Mouse (Mus musculus) testis, postnatal 10 days (tissue): ENCODE data around the gene Smpd2.

Source experiments
- DNase-seq: peaks from one replicate; pipeline ENCODE4 v3.0.0; 2021; ENCODE audit warnings: low spot score

The Smpd2 gene

DNA sequence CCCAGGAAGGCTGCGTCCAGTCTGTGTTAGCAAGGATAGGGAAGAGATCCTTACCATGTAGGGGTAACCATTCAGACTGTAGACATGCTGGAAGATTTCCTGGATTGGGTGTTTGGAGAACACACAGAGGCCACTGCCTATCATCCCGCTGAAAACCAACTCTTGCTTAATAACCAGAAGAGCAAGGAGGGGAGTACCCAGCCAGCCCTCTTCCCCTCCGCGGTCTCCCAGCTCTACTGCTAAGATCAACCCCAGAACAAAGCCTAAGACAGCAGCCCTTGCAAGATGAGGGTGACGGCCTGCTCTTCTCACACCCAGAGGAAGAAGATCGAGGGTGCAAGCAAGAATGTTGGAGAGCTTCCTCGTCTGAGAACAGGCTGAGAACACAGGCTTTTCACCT lies 1.3 kb downstream of the Smpd2 start:
- DNase-seq = no peak

DNA sequence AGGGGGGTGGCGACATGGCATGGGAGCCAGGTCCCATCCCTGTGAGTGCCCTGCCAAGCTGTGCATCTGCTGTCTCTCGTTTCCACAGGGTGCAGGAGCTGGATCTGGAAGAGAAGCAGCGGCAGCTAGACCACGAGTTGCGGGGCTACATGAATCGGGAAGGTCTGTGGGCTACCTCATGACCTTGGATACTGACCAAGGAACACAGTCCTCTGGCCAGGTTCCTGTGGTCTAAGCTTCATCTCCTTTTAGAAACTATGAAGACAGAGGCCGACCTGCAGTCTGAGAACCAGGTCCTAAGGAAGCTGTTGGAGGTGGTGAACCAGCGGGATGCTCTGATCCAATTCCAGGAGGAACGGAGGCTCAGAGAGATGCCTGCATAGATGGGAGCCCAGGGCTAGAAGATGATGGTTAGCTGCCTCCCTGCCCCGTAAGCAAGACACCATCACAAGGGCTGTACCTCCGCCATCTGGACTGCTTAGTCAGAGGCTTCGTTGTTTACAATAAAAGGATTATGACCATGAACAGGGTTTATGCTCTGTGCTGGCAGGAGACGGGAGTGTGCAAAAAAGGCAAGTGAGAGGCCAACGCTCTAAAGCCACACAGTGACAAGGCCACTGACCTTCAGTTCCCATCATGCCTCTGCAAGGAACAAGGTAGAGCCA lies 3.5 kb downstream of the Smpd2 start:
- no peak for DNase-seq

DNA sequence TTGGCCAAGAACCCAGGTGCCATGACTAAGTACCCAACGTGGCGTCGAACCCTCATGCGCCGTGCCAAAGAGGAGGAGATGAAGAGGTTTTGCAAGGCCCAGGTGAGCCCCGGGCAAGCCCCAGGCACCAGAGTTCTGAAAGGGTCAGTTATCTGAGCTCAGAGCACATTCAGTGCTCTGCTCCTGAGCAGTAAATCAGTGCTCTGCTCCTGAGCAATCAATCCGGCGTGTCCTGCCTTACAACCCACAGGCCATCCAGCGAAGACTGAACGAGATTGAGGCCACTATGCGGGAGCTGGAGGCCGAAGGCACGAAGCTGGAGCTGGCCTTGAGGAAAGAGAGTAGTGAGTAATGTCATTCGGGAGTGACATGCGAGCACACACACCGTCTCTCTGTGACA lies 4.4 kb downstream of the Smpd2 start:
- no peak for DNase-seq

DNA sequence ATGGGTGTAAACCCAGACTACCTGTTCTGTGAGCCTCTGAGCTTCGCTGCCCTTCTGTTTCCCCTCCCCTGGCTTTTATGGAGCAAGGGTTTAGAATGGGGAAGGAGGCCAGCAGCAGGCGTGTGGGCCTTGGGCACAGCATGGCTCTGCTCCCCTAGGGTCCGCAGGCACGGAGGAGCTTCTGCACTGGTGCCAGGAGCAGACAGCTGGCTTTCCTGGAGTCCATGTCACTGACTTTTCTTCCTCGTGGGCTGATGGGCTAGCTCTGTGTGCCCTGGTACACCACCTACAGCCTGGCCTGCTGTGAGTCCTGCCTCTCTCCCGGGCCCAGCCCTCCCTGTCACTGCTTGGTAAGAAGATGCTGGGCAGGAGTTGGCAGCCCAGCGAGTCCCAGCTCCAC lies 7.7 kb downstream of the Smpd2 start:
- no peak for DNase-seq

DNA sequence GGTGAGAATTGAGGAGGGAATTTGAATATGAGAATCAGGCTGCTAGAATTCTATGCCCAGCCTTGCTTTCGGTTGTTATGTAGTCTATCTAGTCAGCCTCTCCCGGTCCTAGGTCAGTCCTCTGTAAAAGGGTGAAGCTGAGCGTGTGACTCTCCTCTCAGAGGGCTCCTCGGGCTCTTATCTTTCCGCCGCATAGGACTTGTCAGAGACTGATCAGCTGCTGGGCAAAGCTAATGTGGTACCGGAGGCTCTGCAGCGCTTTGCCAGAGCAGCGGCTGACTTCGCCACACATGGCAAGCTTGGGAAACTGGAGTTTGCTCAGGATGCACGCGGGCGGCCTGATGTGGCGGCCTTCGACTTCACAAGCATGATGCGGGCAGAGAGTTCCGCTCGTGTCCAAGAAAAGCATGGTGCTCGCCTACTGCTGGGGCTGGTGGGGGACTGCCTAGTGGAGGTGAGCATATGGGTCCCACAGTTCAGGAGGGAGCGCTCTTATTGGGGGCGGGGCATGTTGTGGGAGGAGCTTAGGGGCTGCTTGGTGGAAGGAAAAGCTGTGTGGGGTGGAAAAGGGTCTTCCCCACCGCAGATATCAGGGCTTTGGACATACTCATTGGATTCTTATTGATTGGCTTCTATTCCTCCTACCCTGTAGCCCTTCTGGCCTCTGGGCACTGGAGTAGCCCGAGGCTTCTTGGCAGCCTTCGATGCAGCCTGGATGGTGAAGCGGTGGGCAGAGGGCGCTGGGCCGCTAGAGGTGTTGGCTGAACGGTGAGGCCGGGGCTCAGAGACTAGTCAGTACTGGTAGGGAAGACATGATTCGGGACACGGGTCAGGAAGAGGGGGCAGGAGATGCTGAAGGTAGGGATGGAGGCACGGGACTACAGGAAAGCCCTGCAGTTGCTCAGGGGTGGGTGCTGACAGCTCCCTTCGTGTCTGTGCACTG lies 9.0 kb downstream of the Smpd2 start:
- no peak for DNase-seq

DNA sequence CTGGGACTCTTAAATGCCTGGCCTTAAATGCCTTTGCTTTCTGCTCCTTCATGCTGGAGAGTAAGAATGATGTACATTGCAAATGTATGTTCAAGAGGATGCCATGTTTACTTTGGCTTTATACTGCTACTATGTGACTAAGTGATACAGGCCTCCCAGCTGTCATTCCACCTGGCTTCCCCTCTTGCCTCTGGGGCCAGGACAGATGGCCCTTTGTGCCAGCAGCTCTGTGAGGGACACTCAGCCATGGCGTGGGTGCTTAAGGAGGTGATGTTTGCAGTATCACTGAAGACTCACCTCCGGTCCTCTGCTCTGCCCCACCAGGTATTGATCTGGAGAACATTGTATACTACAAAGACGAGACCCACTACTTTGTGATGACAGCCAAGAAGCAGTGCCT lies 10.2 kb downstream of the Smpd2 start:
- DNase-seq = no peak

DNA sequence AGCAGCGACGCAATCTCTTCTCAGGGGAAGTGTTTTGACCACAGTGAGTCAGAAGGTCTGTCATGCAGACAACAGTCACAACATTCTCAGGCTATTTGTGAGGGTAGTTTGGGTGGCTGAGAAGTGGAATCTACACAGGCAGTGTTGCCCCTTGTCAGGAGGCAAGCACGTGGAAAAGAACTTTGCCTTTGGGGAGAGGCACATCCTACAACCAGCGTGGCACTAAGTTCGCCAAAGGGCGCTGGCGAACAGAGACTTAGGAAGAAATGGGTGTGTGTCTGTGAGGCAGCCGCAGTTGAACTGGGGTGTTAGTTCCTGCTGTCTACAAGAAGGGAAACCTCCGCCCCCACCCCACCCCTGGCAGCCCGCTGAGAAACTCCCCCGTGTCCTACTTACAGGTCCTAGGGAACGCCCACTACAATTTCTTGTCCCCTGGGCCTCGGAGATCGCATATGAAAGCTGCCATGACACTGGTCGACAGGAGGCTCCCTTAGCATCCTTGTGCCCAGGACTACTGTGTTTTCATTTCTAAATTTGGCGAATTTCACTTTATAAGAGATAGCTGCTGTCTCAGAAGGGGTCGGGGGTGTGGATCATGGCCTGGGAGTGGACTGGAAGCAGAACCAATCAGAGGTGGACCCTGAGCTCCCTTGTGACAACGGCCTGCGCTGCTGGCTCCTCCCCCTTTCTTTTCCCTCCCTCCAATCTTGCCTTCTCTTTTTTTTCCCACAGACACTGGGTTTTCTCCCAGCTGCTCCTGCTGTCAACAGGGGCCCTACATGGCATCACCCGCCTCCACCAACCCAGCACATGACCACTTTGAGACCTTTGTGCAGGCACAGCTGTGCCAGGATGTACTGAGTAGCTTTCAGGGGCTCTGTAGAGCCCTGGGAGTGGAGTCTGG lies 12.6 kb downstream of the Smpd2 start:
- DNase-seq = peak; percentile 74

DNA sequence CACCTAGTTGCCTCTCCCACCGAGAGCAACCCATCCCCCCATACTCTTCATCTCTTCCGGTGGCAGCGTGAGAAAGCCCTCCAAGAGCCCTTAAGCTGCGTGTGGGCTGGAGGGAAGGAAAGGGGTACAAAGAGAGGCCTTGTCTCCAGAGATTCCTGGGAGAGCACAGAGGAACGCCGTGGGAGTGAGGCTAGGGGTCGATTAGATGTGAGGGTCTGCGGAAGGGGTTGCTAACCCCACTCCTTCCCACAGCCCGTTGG lies 13.2 kb downstream of the Smpd2 start:
- DNase-seq = no peak

DNA sequence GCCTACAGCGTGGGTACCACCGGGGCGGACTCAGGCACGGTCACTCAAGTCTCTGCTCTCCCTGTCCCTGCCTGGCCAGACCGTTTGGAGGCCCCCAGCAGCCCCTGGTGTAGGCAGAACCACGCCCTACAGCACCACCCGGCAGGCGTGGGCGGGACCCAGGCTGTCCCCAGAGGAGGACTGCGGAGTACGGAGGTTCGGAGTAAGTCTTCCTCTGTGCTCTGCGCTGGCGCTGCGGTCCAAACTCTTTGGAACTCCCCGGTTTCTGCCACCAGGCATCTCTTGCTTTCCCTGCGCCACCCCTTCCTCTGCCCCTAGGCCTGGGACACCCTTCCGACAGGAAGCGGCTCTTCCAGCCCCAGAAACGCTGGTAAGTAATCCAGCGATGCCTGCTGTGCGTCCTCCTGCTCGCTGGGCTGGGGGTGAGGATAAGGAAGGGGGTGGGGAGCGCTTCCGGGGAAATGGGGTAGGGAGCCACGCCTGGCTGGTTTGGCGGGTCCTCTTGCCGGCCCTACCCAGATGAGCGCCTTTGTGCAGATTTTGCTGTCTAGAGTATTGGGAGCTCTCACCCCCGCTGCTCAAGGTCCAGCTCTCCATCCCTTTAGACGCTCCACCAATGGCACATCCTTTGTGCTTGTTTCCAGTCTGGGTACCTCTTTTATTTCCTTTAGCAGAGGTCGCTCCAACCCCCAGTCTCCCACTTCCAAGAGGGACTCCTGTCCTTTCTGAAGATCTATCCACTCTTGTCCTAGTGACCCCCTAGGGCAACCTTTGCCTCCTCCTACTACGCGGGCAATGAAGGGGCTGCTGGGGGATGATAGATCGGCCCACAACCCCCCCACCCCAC lies 13.8 kb downstream of the Smpd2 start, which contains the start of gene Mical1:
Mical1 (plus strand) TSS at position 144 of the 847 bp plus-strand sequence.
- DNase-seq = peak; percentile 76

DNA sequence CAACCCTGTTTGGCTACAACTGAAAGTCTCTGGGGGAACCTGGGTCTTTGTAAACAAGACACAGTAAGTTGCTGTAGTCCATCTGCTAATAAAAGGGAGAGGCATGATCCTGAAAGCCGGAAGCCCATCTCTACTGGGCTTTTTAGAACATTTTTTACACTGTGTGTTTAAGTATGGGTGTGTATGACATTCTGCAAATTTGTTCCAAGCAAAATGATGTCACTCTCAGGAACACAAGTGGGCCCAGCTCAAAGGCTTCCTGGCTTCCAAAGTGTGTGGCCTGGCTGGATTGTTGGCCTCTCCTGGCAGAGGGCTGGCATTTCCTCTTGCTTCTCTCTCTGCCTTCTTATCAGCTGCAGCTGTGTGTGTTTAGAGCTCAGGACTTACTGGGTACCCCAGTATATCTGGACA lies 15.2 kb downstream of the Smpd2 start:
- no peak for DNase-seq

DNA sequence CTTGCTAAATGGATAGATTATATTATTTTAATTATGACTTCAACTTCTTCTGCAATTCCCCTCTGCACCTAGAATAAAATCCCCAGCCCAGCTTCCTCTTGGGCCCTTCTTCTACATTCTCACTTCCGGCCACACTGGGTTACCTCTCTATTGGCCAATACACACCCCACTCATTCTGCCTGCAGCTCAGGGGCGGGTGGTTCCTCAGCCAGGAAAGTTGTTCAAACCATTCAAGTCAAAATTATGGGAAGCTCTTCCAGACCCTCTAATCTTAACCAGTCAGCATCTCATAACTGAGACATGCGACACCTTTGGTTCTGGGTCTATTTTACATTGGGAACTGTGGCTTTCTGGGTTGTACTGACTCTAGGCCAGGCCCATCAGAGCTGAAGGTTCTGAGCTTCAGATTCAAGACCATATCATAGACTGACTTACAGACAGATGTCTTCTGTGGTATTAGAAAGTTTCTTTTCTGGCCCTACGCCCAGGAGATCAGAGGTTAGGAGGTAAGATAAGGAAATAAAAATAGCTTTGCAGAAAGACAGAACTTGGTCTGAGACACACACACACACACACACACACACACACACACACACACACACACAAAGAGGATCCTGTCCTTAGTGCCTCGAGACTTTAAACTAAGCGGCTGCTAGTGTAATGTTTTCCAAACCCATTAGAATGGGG lies 16.2 kb downstream of the Smpd2 start:
- peak; percentile 66 for DNase-seq

DNA sequence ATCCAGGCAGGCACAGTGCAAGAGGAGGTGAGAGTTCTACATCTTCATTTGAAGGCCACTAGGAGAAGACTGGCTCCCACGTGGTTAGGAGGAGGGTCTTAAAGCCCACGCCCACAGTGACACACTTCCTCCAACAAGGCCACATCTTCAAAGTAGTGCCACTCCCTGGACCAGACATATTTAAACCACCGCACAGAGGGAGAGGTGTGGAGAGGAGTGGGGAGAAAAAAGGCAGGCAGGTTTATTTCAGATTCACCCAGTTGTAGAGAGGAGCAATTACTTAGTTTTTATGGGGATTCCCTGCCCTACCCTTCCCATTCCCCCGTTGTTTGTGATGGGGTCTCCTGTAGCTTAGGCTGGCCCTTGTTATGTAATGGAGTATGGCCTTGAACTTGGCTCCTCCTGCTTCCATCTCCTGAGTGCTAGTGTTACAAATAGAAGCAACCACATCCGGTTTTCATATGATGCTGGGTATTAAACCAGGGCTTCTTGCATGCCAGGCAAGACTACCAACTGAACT lies 17.1 kb downstream of the Smpd2 start:
- DNase-seq = no peak

DNA sequence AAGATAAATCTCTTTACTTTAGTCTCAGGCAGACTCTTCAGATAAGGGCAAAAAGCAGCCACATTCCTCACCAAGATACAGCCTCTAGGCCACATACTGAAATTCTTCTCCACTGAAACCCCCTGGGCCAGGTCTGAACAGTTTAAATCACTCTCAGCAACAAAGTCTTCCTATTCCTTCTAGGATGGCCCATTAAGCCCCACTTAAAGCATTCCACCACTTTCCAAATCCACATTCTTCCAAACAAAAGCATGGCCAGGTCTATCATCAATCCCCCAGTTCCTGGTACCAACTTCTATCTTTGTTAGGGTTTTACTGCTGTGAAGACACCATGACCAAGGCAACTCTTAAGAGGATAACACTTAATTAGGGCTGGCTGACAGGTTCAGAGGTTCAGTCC lies 17.6 kb downstream of the Smpd2 start:
- no peak for DNase-seq

DNA sequence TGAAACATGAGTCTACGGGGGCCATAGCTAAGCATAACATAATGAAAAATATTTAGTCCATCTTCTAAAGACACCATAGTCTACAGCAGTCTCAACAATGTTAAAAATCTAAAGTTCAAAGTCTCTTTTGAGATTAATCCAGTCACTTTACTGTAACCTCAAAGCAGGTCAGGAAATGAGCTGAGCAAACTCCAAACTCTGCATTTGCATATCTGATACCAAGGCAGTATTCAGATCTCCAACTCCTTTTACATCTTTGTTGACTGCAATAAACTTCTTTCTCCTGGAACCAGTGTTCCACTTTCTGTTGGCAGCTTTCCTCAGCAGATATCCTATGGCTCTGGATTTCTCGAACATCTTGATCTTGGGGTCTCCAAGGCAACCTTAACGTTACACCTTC lies 19.5 kb downstream of the Smpd2 start:
- DNase-seq = no peak

DNA sequence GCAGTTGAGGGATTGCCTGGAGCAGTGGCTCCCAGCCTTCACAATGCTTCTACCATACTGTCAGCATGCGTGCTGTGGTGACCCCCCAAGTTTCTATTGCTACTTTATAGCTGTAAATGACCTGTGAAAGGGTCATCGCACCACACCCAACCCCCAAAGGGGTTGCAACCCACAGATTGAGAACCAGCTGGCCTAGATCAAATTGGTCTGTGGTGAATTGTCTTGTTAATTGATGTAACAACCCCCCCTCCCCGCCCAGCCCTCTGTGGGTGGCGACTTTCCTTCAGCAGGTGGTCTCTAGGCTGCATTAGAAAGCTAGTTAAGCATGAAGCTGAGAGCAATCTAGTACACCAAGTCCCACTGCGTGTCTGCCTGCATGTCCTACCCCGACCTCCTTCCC lies 22.8 kb downstream of the Smpd2 start:
- DNase-seq = no peak

DNA sequence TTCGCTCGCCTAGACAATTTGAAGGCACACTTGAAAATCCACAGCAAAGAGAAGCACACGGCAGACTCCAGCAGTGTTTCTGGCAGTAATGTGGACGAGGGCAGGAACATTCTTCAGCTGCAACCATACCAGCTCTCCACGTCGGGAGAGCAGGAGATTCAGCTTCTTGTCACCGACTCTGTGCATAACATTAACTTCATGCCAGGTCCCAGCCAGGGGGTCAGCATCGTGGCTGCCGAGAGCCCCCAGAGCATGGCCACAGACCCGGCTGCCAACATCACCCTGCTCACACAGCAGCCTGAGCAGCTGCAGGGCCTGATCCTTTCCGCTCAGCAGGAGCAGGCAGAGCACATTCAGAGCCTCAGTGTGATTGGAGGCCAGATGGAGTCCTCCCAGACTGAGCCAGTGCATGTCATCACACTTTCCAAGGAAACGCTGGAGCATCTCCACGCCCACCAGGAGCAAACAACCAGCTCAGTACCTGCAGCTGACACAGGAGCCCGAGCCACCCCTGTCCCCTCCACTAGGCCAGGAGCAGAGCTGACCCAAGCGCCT lies 25.7 kb downstream of the Smpd2 start:
- DNase-seq = no peak

DNA sequence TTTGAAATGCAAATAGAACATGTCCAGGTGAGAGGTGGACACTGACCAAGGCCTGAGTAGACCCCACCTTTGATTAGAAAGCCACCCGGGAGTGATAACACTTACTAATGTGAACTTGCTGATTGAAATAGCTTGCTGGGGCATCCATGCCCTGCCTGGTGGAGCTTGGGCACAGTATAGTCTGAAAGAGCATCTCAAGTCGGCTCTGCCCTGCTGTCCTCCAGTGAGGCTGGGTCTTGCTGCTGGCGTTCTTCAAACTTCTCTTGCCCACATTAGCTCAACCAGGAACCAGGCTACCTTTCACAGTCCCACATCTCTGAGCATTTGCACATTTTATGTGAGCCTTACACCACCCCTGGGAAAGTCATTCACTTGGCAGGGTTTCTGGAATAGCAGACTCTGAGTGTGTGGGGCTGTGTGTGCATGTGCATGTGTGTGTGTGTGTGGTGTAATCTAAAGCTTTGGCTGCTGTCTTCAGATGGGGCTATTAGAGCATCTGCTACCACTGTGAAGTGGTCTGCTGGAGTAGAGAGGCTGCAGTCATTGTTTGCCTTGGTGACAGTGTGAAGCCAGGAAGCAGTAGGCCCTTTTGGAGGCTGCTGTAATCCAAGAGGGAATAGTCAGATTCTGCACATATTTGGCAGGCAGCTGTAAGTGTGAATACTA lies 29.0 kb downstream of the Smpd2 start:
- DNase-seq = no peak

DNA sequence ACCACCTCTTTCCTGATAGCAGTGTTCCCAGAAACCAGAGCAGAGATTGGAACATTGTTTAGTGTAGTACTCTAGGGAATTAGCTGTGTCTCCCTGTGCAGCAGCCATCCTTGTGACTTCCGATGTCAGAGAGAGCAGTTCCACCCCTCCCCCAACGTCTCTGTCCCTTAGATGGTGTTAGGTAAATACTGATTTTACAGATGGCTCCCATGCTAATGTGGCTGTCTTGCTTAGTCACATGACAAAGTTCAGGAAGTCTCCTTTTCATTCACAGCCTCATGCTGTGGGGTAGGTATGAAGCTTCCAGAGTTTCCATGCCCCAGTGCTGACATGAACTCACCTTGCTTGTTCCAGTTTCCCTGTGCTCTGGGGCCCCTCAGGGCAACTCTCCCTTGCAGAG lies 29.7 kb downstream of the Smpd2 start:
- no peak for DNase-seq

DNA sequence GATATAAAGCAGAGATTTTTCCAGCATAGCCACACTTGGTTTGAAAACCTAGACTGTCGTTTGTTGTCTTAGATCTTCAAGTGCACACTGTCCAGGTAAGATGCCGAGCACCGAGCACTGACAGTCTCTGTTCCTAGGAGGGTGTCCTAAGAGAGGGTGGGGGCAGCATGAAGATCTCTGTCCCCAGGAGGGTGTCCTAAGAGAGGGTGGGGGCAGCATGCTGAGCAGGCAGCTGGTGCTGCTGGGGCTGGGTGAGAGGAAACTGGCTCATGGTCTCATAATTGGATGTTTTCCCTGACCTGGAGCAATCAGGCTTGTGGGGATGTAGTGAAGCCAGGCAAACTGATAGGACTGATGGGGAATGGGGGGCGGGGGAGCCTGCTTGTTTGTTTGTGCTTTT lies 30.2 kb downstream of the Smpd2 start:
- no peak for DNase-seq

DNA sequence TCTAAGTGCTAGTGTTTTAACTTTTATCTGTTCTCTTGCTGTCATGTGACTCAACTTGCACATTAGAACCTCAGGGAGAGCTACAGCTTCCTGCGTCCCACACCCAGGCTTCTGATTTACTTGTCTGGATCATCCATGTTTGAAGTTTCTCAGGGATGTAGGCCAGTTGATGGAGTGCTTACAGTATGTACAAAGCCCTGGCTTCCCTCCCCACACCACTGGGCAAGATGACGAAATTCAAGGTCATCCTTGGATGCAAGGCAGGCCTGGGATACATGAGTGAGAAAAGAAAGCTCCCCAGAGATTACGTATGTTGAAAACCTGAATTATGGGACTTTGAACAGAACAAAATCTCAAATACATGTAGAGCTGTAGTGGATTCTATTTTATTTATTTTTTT lies 37.4 kb downstream of the Smpd2 start:
- DNase-seq = no peak
